Mouse (Mus musculus) hindbrain, embryonic 13.5 days (tissue): Measurements from ENCODE around the gene Bend6. TPM values are rescaled to one million over a fixed set of nuclear protein-coding genes. Genes with fewer than 3 reads are reported as not detected.
"Not testable (repeated sequence)": the region's sequence is repeated elsewhere in the genome, so short reads cannot be mapped to it uniquely, and the experiment has no call there.

Experiments used
- ATAC-seq: fragments of 200-750 bp; cut with Nextera tagmentation; 2 replicates; pipeline ENCODE4 v1.8.0; 2017; ENCODE audit warnings: moderate TSS enrichment; ENCODE audit not compliant: low FRiP score
- H3K27ac ChIP-seq: fragments of 300-500 bp; sonication (generic); 2 replicates; pipeline ENCODE4 v1.5.1; 2015; ENCODE audit warnings: inconsistent platforms, mild to moderate bottlenecking, moderate library complexity
- H3K27me3 ChIP-seq: fragments of 300-500 bp; sonication (generic); 2 replicates; pipeline ENCODE4 v1.6.1; 2015; ENCODE audit warnings: mild to moderate bottlenecking, inconsistent platforms
- H3K36me3 ChIP-seq: fragments of 300-500 bp; sonication (generic); 2 replicates; pipeline ENCODE4 v1.6.1; 2015; ENCODE audit warnings: mild to moderate bottlenecking, inconsistent platforms
- H3K4me1 ChIP-seq: fragments of 300-500 bp; sonication (generic); replicated peaks from 2 replicates; pipeline ENCODE4 v1.6.1; 2015; ENCODE audit warnings: inconsistent platforms
- H3K4me2 ChIP-seq: fragments of 300-500 bp; sonication (generic); 2 replicates; pipeline ENCODE4 v1.6.1; 2015; ENCODE audit warnings: inconsistent platforms, mild to moderate bottlenecking, moderate library complexity
- H3K4me3 ChIP-seq: fragments of 300-500 bp; sonication (generic); 2 replicates; pipeline ENCODE4 v1.5.1; 2015; ENCODE audit warnings: mild to moderate bottlenecking, inconsistent platforms
- H3K9ac ChIP-seq: fragments of 300-500 bp; sonication (generic); 2 replicates; pipeline ENCODE4 v1.6.1; 2015; ENCODE audit warnings: mild to moderate bottlenecking, inconsistent platforms
- H3K9me3 ChIP-seq: fragments of 300-500 bp; sonication (generic); 2 replicates; pipeline ENCODE4 v1.6.1; 2016; ENCODE audit warnings: inconsistent platforms
- WGBS: fragments of 180-500 bp; shearing (Covaris S2); methylation state at CpG from one replicate; pipeline ENCODE4 v1.1.7; 2015; 5-methylcytosine and 5-hydroxymethylcytosine counted together
- polyA plus RNA-seq: library from polyadenylated mRNA; unstranded; fragments of >200 nt; fragmentation: Nextera tagmentation; extraction: Ambion mirVana; gene quantifications from 2 replicates; pipeline ENCODE4 v1.2.1, GENCODE M21; 2015

Gene Bend6
- polyA plus RNA-seq, 1 experiment from 2014 or later = 20.5 TPM

DNA sequence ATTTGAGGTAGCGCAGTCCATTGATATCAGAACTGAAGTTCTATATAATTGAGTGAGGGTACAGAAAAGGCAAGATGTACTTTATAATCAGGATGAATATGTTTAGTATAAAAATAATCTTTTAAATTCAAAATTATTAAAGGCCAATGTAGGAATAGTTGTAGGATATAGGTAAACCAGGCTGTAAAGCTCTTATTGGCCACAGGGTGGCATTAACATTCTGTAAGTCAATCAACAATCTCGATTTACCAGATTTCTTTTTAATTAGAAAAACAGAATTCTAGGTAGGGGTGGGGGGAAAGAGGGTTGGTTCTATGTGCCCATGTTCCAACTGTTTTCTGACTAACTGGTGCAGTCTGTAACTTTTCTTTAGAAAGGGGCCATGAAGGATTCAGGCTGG, 60.8 kb downstream of the Bend6 start:
- Histone ChIP-seq H3K4me2 (no peak overlapping the region), H3K4me1 (no peaks in the 10 kb centered on the region), H3K36me3 (no peaks in the 10 kb centered on the region), H3K9ac (no peak overlapping the region), H3K9me3 (no peaks in the 10 kb centered on the region), H3K27ac (no peak overlapping the region), H3K4me3 (no peak overlapping the region), H3K27me3 (no peaks in the 10 kb centered on the region)
- no peak for ATAC-seq
- WGBS = 97% methylated on average over 2 of the region's 2 CpGs

DNA sequence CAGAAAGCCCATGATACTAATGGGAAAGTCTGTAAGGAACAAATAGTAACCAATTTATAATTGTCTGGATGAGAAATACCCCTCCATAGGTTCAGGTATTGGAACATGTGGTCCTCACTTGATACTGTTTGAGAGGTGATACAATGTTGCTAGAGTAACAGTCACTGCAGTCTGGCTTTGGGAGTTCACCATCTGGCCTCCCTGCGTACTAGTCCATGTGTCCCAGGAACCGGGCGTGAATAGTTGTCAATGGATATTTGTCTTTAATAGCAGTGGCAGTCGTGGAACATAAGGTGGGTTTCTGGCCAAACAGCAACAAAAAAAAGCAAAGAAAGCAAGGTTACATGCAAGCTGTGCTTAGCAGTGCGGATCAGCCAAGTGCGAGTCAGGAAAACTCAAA, 63.8 kb downstream of the Bend6 start:
- Histone ChIP-seq H3K9ac (no peak overlapping the region), H3K27me3 (no peaks in the 10 kb centered on the region), H3K9me3 (no peaks in the 10 kb centered on the region), H3K4me2 (no peak overlapping the region), H3K4me1 (no peaks in the 10 kb centered on the region), H3K27ac (no peak overlapping the region), H3K36me3 (no peaks in the 10 kb centered on the region), H3K4me3 (no peak overlapping the region)
- ATAC-seq = no peak
- WGBS = 70% methylated on average over 6 of the region's 6 CpGs

DNA sequence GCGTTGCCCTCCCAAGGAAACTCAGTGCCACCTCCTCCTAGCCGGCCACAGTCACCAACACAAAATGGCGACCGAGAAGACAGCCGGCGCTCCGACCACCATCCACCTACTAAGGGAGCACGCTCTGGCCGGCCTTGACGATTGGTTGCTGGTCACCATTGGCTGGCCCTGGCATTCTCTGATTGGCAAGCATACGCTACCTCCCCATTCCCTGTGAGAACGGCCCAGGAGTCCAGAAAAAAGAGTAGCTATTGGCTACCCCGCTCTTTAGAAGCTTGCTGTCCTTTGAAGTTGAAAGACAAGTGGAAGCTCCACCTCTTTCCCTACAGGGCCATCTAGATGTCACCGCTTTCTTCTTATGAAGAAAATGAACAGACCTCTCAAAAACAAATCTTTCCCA, 68.7 kb downstream of the Bend6 start:
- not testable (repeated sequence) for H3K27me3 ChIP-seq, H3K36me3 ChIP-seq, H3K4me2 ChIP-seq, H3K4me3 ChIP-seq, H3K27ac ChIP-seq, H3K4me1 ChIP-seq, ATAC-seq, H3K9me3 ChIP-seq, H3K9ac ChIP-seq
- 96% methylated on average over 14 of the region's 14 CpGs for WGBS

DNA sequence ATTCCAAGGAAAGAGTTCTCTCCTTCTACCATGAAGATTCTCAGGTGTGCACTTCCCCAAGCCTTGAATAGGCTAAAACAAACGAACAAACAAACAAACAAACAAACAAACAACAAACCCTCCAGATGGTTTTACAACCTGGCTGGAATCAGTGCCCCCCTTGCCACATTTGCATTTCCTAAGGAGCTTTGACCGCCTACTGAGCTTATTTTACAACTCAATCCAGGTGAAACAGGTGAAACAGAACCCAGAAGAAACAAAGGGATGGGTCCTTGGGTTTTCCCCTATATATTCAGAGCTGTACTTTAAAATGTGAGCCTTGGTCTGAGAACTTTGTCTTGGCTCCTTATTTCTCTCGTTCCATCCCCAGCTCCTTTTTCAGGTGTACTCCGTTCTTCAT, 77.0 kb downstream of the Bend6 start:
- Histone ChIP-seq H3K27ac (no peak overlapping the region), H3K36me3 (no peaks in the 10 kb centered on the region), H3K9ac (no peak overlapping the region), H3K4me2 (no peak overlapping the region), H3K4me3 (no peak overlapping the region), H3K9me3 (no peaks in the 10 kb centered on the region), H3K4me1 (no peaks in the 10 kb centered on the region), H3K27me3 (no peaks in the 10 kb centered on the region)
- ATAC-seq = no peak
- WGBS = 75% methylated on average over 4 of the region's 4 CpGs

DNA sequence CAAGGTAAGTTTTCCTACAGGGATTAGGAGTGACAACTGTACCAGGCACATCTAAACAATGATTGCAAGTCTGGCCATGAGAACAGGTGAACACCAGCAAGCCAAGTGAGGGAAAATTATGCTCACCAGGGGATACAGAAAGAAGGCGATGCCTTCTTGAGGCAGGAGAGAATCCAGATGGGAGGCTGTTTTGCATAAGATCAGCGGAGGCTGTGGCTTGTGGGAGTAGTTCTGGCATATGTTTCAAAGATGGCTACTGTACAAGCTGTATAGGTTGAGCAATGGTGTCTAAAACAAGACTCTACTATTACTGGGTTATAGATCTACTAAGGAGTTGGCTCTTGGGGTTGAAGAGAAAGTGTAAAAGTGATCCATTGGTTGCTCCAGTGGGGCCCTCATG, 89.7 kb downstream of the Bend6 start:
- Histone ChIP-seq H3K9ac (no peak overlapping the region), H3K4me3 (no peak overlapping the region), H3K4me2 (no peak overlapping the region), H3K27ac (no peak overlapping the region), H3K27me3 (no peaks in the 10 kb centered on the region), H3K9me3 (no peaks in the 10 kb centered on the region), H3K36me3 (peaks cover under 1% of the 10 kb centered on the region; the same call in 1 of the 2 replicates), H3K4me1 (peaks cover 11% of the 10 kb centered on the region)
- no peak for ATAC-seq
- WGBS = 83% methylated on average over 2 of the region's 2 CpGs

DNA sequence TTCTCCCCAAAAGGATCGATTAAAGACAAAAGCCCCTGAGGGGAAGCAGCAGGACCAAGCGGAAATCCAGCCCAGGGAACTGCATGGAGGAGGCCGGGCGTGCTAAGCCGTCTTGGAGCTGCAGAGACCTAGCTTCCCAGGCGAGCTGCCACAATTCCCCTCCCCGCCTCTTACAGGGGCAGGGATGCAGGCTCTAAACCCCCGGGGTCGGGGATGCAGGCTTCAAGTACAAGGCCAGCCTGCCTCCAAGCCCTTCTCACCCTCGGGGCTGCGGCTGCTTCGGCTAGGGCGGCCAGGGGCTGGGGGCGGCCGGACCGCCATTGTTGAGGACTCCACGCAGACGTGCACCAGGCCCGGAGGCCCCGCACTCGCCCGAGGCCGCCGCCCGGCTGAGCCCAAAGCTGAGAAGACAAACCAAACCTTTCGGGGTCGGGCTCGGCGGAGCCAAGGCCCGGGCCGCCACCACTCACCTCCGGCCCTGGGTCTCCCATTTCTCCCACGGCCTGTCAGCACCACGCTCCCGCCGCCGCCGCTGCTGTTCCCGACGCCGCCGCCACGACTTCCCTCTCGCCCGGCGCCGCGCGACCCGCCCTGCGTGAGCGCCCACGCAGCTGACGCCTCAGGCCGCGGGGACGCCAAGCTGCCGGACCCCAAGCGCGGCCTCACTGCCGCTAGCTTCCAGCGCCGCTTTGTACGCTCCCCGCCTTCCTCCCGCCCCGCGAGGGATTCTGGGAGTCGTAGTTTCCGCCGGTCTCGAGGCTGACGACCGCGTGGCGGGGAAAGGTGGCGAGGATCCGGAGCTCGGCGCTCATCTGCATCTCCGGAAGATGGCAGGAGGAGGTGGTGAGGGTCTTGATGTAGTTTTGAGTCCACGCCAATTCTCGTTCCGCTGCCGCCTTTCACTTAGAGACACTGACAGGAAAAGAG, 93.5 kb downstream of the Bend6 start, which contains the start of gene Zfp451:
Zfp451 (minus strand) TSS at position 728 of the 927 bp plus-strand sequence.
- H3K9me3 ChIP-seq = no peaks in the 10 kb centered on the region
- H3K27me3 ChIP-seq = no peaks in the 10 kb centered on the region
- peak within 1 kb of the TSS; percentile 98 for H3K27ac ChIP-seq
- peak; percentile 96 for ATAC-seq
- H3K4me3 ChIP-seq = peak within 1 kb of the TSS; percentile 95
- peaks cover 29% of the 10 kb centered on the region for H3K36me3 ChIP-seq
- H3K4me2 ChIP-seq = peak within 1 kb of the TSS; percentile 83
- under 1% methylated on average over 84 of the region's 85 CpGs for WGBS
- H3K9ac ChIP-seq = peak within 1 kb of the TSS; percentile 99
- H3K4me1 ChIP-seq = peaks cover 27% of the 10 kb centered on the region

DNA sequence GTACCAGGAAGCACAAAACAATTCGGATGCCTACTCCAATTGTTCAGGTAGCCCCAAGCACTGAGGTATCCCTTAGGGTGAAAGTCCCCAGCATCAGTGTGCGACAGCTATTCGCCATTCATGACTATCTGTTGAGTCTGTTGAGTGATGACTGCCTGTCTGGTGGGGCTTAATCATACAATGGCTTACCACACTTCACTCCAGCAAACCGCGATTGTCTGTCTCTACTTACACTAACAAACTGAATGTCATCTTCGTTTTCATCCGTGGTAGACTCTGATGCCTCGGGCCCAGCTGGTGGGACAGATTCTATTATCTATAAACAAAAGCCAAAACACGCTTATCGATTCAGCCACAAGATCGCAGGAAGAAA, 94.1 kb downstream of the Bend6 start:
- peaks cover 34% of the 10 kb centered on the region for H3K36me3 ChIP-seq
- peak overlapping the region; percentile 95 for H3K4me3 ChIP-seq
- H3K27me3 ChIP-seq = no peaks in the 10 kb centered on the region
- H3K9ac ChIP-seq = peak overlapping the region; percentile 99
- peaks cover 27% of the 10 kb centered on the region for H3K4me1 ChIP-seq
- peak overlapping the region; percentile 98 for H3K27ac ChIP-seq
- 7% methylated on average over 11 of the region's 11 CpGs for WGBS
- peak; percentile 19; the same call in 1 of the 2 replicates for ATAC-seq
- H3K9me3 ChIP-seq = no peaks in the 10 kb centered on the region
- H3K4me2 ChIP-seq = peak overlapping the region; percentile 83

DNA sequence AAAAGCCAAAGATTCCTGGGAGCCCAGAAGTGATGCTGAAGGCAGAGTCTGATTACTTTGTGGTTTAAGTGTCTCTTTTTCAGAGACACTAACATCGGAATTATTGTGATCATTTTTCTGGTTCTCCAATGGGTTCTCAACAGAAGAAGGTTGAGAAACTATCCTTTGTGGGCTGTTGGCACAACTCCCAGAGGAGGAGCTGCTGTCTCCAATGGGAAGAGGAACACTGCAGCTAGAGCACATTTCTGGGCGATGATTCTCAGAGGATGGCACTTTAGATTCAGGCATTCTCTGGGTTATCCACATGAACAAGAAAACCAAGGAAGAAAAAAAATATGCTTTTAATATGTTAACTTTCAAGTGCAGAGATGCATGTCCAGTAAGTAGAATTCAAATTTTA, 104.3 kb downstream of the Bend6 start:
- Histone ChIP-seq H3K27ac (no peak overlapping the region), H3K4me2 (no peak overlapping the region), H3K9me3 (no peaks in the 10 kb centered on the region), H3K36me3 (peaks cover 71% of the 10 kb centered on the region), H3K9ac (no peak overlapping the region), H3K4me3 (no peak overlapping the region), H3K4me1 (no peaks in the 10 kb centered on the region), H3K27me3 (no peaks in the 10 kb centered on the region)
- no peak for ATAC-seq
- 100% methylated on average over 2 of the region's 2 CpGs for WGBS

Other genes with a start within 250 kb of the Bend6 start
- gene Prim2, start 238.0 kb downstream of the Bend6 start, polyA plus RNA-seq = 24.2 and 26.1 TPM in 2 replicates
- gene Rab23, start 187.9 kb downstream of the Bend6 start, polyA plus RNA-seq = 25.9 and 28.3 TPM in 2 replicates
- 17.8 and 17.9 TPM in 2 replicates for gene Bag2, start 150.0 kb downstream of the Bend6 start, polyA plus RNA-seq
- gene Zfp451, start 93.2 kb downstream of the Bend6 start, polyA plus RNA-seq = 44.3 and 46.7 TPM in 2 replicates
- gene Dst, start 409 bp upstream of the Bend6 start, polyA plus RNA-seq = 37.3 and 37.7 TPM in 2 replicates